Mouse (Mus musculus): ENCODE results near the gene Dazap1. TPM values are rescaled to one million over a fixed set of nuclear protein-coding genes. Genes with fewer than 3 reads are reported as not detected.
A peak's percentile ranks its signal among the peaks of the same experiment; 100 is the strongest.
"Not testable (repeated sequence)": the region's sequence is repeated elsewhere in the genome, so short reads cannot be mapped to it uniquely, and the experiment has no call there.

The Dazap1 gene
- polyA plus RNA-seq (2015; fragmentation: Nextera tagmentation; extraction: Ambion mirVana): 60.5 and 60.8 TPM in 2 replicates

GRCm38 (mm10) chr10:80260642-80261584 is at the start of gene Dazap1, which contains the start of gene Gamt:
TSS of gene Dazap1 (plus strand) at chr10:80261486.
TSS of gene Gamt (minus strand) at chr10:80261012.
- Histone ChIP-seq H3K27ac (peak within 1 kb of the TSS; percentile 86), H3K4me2 (peak within 1 kb of the TSS; percentile 86), H3K9ac (peak within 1 kb of the TSS; percentile 63), H3K9me3 (no peaks in the 10 kb centered on the region), H3K36me3 (replicated peaks) (peaks cover 9% of the 10 kb centered on the region; the same call in 1 of the 2 replicates), H3K27me3 (replicated peaks) (no peaks in the 10 kb centered on the region), H3K4me1 (peaks cover 47% of the 10 kb centered on the region), H3K4me3 (peak within 1 kb of the TSS; percentile 47)
- peak; percentile 73 for ATAC-seq (replicated peaks)
- WGBS: 1% methylated on average over 43 of the region's 49 CpGs

GRCm38 (mm10) chr10:80211547-80212103 is 49.7 kb upstream of the Dazap1 start:
- not testable (repeated sequence) for ATAC-seq (replicated peaks); H3K9me3 ChIP-seq; H3K4me2 ChIP-seq; H3K36me3 ChIP-seq (replicated peaks); H3K27me3 ChIP-seq (replicated peaks); H3K27ac ChIP-seq; H3K9ac ChIP-seq; H3K4me3 ChIP-seq
- 72% methylated on average over 7 of the region's 7 CpGs for WGBS
- peaks cover 37% of the 10 kb centered on the region for H3K4me1 ChIP-seq

GRCm38 (mm10) chr10:80215048-80215772 is 46.1 kb upstream of the Dazap1 start:
- Histone ChIP-seq H3K4me2 (no peak overlapping the region), H3K9me3 (no peaks in the 10 kb centered on the region), H3K27me3 (replicated peaks) (no peaks in the 10 kb centered on the region), H3K4me1 (peaks cover 10% of the 10 kb centered on the region), H3K4me3 (no peak overlapping the region), H3K9ac (peak overlapping the region; percentile 22; the same call in 1 of the 2 replicates), H3K27ac (peak overlapping the region; percentile 68), H3K36me3 (replicated peaks) (no peaks in the 10 kb centered on the region)
- peak; percentile 60 for ATAC-seq (replicated peaks)
- WGBS: 11% methylated on average over 16 of the region's 16 CpGs

GRCm38 (mm10) chr10:80220676-80221075 is 40.6 kb upstream of the Dazap1 start:
- no peak for ATAC-seq (replicated peaks)
- H3K27ac ChIP-seq: no peak overlapping the region
- WGBS: 44% methylated on average over 6 of the region's 9 CpGs
- no peak overlapping the region for H3K4me3 ChIP-seq
- H3K4me2 ChIP-seq: no peak overlapping the region
- no peaks in the 10 kb centered on the region for H3K36me3 ChIP-seq (replicated peaks)
- H3K9ac ChIP-seq: no peak overlapping the region
- peaks cover 4% of the 10 kb centered on the region for H3K4me1 ChIP-seq
- no peaks in the 10 kb centered on the region for H3K9me3 ChIP-seq
- H3K27me3 ChIP-seq (replicated peaks): no peaks in the 10 kb centered on the region

- WGBS: 94% methylated on average over 2 of the region's 2 CpGs
- not testable (repeated sequence) for H3K36me3 ChIP-seq (replicated peaks); ATAC-seq (replicated peaks); H3K27ac ChIP-seq; H3K4me2 ChIP-seq; H3K9ac ChIP-seq; H3K4me3 ChIP-seq; H3K9me3 ChIP-seq; H3K27me3 ChIP-seq (replicated peaks)
- peaks cover 21% of the 10 kb centered on the region for H3K4me1 ChIP-seq
Observed at GRCm38 (mm10) chr10:80223137-80223536, 38.1 kb upstream of the Dazap1 start.

GRCm38 (mm10) chr10:80226071-80226415 is 35.2 kb upstream of the Dazap1 start:
- H3K27me3 ChIP-seq (replicated peaks): no peaks in the 10 kb centered on the region
- H3K4me1 ChIP-seq: peaks cover 43% of the 10 kb centered on the region
- ATAC-seq (replicated peaks): no peak
- peak overlapping the region; percentile 97 for H3K27ac ChIP-seq
- no peaks in the 10 kb centered on the region; the same call in 1 of the 2 replicates for H3K36me3 ChIP-seq (replicated peaks)
- no peaks in the 10 kb centered on the region for H3K9me3 ChIP-seq
- peak overlapping the region; percentile 75 for H3K4me3 ChIP-seq
- under 1% methylated on average over 14 of the region's 14 CpGs for WGBS
- H3K9ac ChIP-seq: peak overlapping the region; percentile 88
- H3K4me2 ChIP-seq: peak overlapping the region; percentile 94

- peaks cover 44% of the 10 kb centered on the region for H3K4me1 ChIP-seq
- peak within 1 kb of the TSS; percentile 97 for H3K27ac ChIP-seq
- peak within 1 kb of the TSS; percentile 94 for H3K4me2 ChIP-seq
- H3K36me3 ChIP-seq (replicated peaks): no peaks in the 10 kb centered on the region; the same call in 1 of the 2 replicates
- no peaks in the 10 kb centered on the region for H3K9me3 ChIP-seq
- peak; percentile 97 for ATAC-seq (replicated peaks)
- peak within 1 kb of the TSS; percentile 88 for H3K9ac ChIP-seq
- no peaks in the 10 kb centered on the region for H3K27me3 ChIP-seq (replicated peaks)
- WGBS: under 1% methylated on average over 60 of the region's 75 CpGs
- H3K4me3 ChIP-seq: peak within 1 kb of the TSS; percentile 75
Observed at GRCm38 (mm10) chr10:80226416-80227165, 34.7 kb upstream of the Dazap1 start, which contains the start of gene Mum1. TSS of gene Mum1 (plus strand) at chr10:80226434.

- H3K9ac ChIP-seq: peak overlapping the region; percentile 88
Observed at GRCm38 (mm10) chr10:80227166-80227539, 34.1 kb upstream of the Dazap1 start.

GRCm38 (mm10) chr10:80227877-80228775 is 33.2 kb upstream of the Dazap1 start:
- Histone ChIP-seq H3K4me3 (peak overlapping the region; percentile 75), H3K9ac (peak overlapping the region; percentile 88), H3K27me3 (replicated peaks) (no peaks in the 10 kb centered on the region), H3K4me1 (peaks cover 59% of the 10 kb centered on the region), H3K9me3 (no peaks in the 10 kb centered on the region), H3K4me2 (peak overlapping the region; percentile 94), H3K27ac (peak overlapping the region; percentile 97), H3K36me3 (replicated peaks) (no peaks in the 10 kb centered on the region; the same call in 1 of the 2 replicates)
- 30% methylated on average over 15 of the region's 15 CpGs for WGBS
- ATAC-seq (replicated peaks): no peak

More at GRCm38 (mm10) chr10:80227166-80227539, 34.1 kb upstream of the Dazap1 start:
- Histone ChIP-seq H3K9me3 (no peaks in the 10 kb centered on the region), H3K36me3 (replicated peaks) (no peaks in the 10 kb centered on the region; the same call in 1 of the 2 replicates), H3K27me3 (replicated peaks) (no peaks in the 10 kb centered on the region), H3K4me1 (peaks cover 50% of the 10 kb centered on the region), H3K4me3 (peak overlapping the region; percentile 75), H3K27ac (peak overlapping the region; percentile 97), H3K4me2 (peak overlapping the region; percentile 94)
- peak; percentile 13; the same call in 1 of the 2 replicates for ATAC-seq (replicated peaks)
- 5% methylated on average over 10 of the region's 10 CpGs for WGBS

GRCm38 (mm10) chr10:80236145-80236825 is 25.0 kb upstream of the Dazap1 start:
- no peak overlapping the region for H3K27ac ChIP-seq

More at GRCm38 (mm10) chr10:80236145-80236825, 25.0 kb upstream of the Dazap1 start:
- ATAC-seq (replicated peaks): no peak
- H3K27me3 ChIP-seq (replicated peaks): no peaks in the 10 kb centered on the region
- H3K9me3 ChIP-seq: no peaks in the 10 kb centered on the region
- peak overlapping the region; percentile 39 for H3K4me2 ChIP-seq
- H3K4me3 ChIP-seq: no peak overlapping the region
- no peak overlapping the region for H3K9ac ChIP-seq
- peaks cover 41% of the 10 kb centered on the region for H3K36me3 ChIP-seq (replicated peaks)
- 85% methylated on average over 13 of the region's 13 CpGs for WGBS
- peaks cover 30% of the 10 kb centered on the region for H3K4me1 ChIP-seq
